Comparison of ENCODE assay signal across 9 mouse cellular contexts in the genomic region with DNA sequence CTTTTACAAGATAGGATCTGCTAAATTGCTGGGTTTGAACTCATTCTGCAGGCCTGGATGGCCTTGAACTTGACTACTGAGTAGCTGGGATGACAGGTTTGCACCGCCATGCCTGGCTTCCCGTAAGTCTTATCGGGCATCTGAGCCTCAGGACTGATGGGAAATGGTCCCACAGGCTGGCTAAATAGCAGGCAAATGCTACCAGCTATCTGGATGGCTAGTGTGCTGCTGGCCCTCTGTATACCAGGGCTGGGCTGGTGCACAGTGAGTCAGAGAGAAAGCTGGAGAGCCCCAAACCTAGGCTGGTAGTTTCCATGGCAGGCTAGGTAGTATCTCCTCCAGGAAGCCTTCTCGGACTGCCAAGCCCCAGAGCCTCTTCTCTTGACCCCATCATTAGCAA. TPM values are rescaled to one million over a fixed set of nuclear protein-coding genes. Genes with fewer than 3 reads are reported as not detected.
A peak's percentile ranks its signal among the peaks of the same experiment; 100 is the strongest.
DNase-seq lines count a peak whose midpoint lies in the region; ATAC-seq and TF ChIP-seq lines count a peak whose summit lies in the region.
"Had no signal": no experiment of that assay in that cellular context is flagged by ENCODE, and none has a peak within 500 bp of the region (broad histone marks: within the 10 kb centered on the region; RNA-seq: fewer than 3 reads in every experiment).

No protein-coding gene starts in this region.

- 87% methylated on average over 4 of the region's 4 CpGs for WGBS in forebrain, embryonic 13.5 days
- 67% methylated on average over 4 of the region's 4 CpGs for WGBS in hindbrain, postnatal 0 days
- 85% methylated on average over 4 of the region's 4 CpGs for WGBS in midbrain, embryonic 16.5 days
- WGBS in kidney, adult 2 months = 89% methylated on average over 4 of the region's 4 CpGs

- no peak for TF ChIP-seq CTCF in left cerebral cortex, adult 2 months (IDR thresholded peaks at IDR 0.05)
- no peak for TF ChIP-seq CTCF in hindbrain, postnatal 0 days (IDR thresholded peaks at IDR 0.05; ENCODE audit: low read depth)
- TF ChIP-seq CTCF in kidney, adult 2 months (conservative IDR thresholded peaks at IDR 0.05; ENCODE audit: insufficient read depth, insufficient read length, low read depth, low read length) = no peak

- intact Hi-C loops in left cerebral cortex, adult 2 months (cut with DNase I) = no loop called here

- H3K4me2 ChIP-seq in forebrain, embryonic 13.5 days = peak overlapping the region; percentile 100
- H3K4me2 ChIP-seq in hindbrain, postnatal 0 days (ENCODE audit: low read depth, low read length) = peak overlapping the region; percentile 73
- H3K4me2 ChIP-seq in midbrain, embryonic 16.5 days (ENCODE audit: low read length) = peak overlapping the region; percentile 98

- DNase-seq in left cerebral cortex, adult 2 months (ENCODE audit: extremely low spot score in 1 of 2, low spot score in 2 of 2) = no peak
- no peak for DNase-seq in left cerebral cortex, adult 8-10 months (ENCODE audit: low spot score in 2 of 2)
- no peak for DNase-seq in hindbrain, postnatal 0 days (ENCODE audit: low spot score)
- no peak for DNase-seq in spleen, postnatal 14 days (ENCODE audit: low spot score in 2 of 2)
- no peak for DNase-seq in kidney, adult 2 months
- DNase-seq: adrenal gland, postnatal 10 days had no signal

- H3K27ac ChIP-seq in left cerebral cortex, adult 2 months = peak overlapping the region; percentile 99; the same call in 1 of the 2 replicates
- H3K27ac ChIP-seq in forebrain, embryonic 13.5 days = peak overlapping the region; percentile 35; the same call in 1 of the 2 replicates
- peak overlapping the region; percentile 48; the same call in 1 of the 2 replicates for H3K27ac ChIP-seq in hindbrain, postnatal 0 days
- no peak overlapping the region for H3K27ac ChIP-seq in midbrain, embryonic 16.5 days (ENCODE audit: low read length)
- no peak overlapping the region for H3K27ac ChIP-seq in kidney, adult 2 months (ENCODE audit: insufficient read depth, low read depth, low read length)

- no peaks in the 10 kb centered on the region for H3K9me3 ChIP-seq in forebrain, embryonic 13.5 days (replicated peaks)
- H3K9me3 ChIP-seq in hindbrain, postnatal 0 days (ENCODE audit: low read length) = no peaks in the 10 kb centered on the region
- H3K9me3 ChIP-seq in midbrain, embryonic 16.5 days (replicated peaks; ENCODE audit: control insufficient read depth, low read length, poor library complexity, severe bottlenecking) = no peaks in the 10 kb centered on the region
- H3K9me3 ChIP-seq: G1E had no signal

- H3K4me1 ChIP-seq in forebrain, embryonic 13.5 days = peaks cover 85% of the 10 kb centered on the region
- peaks cover 48% of the 10 kb centered on the region for H3K4me1 ChIP-seq in hindbrain, postnatal 0 days (ENCODE audit: insufficient read depth, low read length)
- H3K4me1 ChIP-seq in midbrain, embryonic 16.5 days (ENCODE audit: control insufficient read depth, insufficient read depth, low read length) = peaks cover 59% of the 10 kb centered on the region
- H3K4me1 ChIP-seq in kidney, adult 2 months (ENCODE audit: control insufficient read depth, insufficient read depth, low read length) = peaks cover 12% of the 10 kb centered on the region

- peak overlapping the region; percentile 1; the same call in 1 of the 2 replicates for H3K4me3 ChIP-seq in left cerebral cortex, adult 2 months
- peak overlapping the region; percentile 98 for H3K4me3 ChIP-seq in forebrain, embryonic 13.5 days
- peak overlapping the region; percentile 98 for H3K4me3 ChIP-seq in hindbrain, postnatal 0 days (ENCODE audit: low read length)
- no peak overlapping the region for H3K4me3 ChIP-seq in midbrain, embryonic 16.5 days (ENCODE audit: low read depth, low read length)
- no peak overlapping the region for H3K4me3 ChIP-seq in kidney, adult 2 months (ENCODE audit: insufficient read depth, low read depth, low read length)

- H3K36me3 ChIP-seq in forebrain, embryonic 13.5 days (ENCODE audit: poor library complexity, severe bottlenecking) = peaks cover 56% of the 10 kb centered on the region
- H3K36me3 ChIP-seq in hindbrain, postnatal 0 days (ENCODE audit: insufficient read depth, low read length) = no peaks in the 10 kb centered on the region
- H3K36me3 ChIP-seq in midbrain, embryonic 16.5 days (ENCODE audit: control insufficient read depth, insufficient read depth, low read length) = no peaks in the 10 kb centered on the region; the same call in 1 of the 2 replicates
- H3K36me3 ChIP-seq in kidney, adult 2 months (ENCODE audit: control insufficient read depth, insufficient read depth, low read length) = no peaks in the 10 kb centered on the region

- ATAC-seq in forebrain, embryonic 13.5 days = no peak
- no peak for ATAC-seq in hindbrain, postnatal 0 days
- no peak for ATAC-seq in midbrain, embryonic 16.5 days

- no peak for TF ChIP-seq POLR2A in kidney, adult 2 months (IDR thresholded peaks at IDR 0.05; ENCODE audit: low read depth, low read length)

- H3K9ac ChIP-seq in forebrain, embryonic 13.5 days = peak overlapping the region; percentile 100
- H3K9ac ChIP-seq in hindbrain, postnatal 0 days (replicated peaks; ENCODE audit: low read length) = peak overlapping the region; percentile 34; the same call in 1 of the 2 replicates
- H3K9ac ChIP-seq in midbrain, embryonic 16.5 days (ENCODE audit: low read depth, low read length) = peak overlapping the region; percentile 10; the same call in 1 of the 2 replicates

- H3K27me3 ChIP-seq in forebrain, embryonic 13.5 days = no peaks in the 10 kb centered on the region
- H3K27me3 ChIP-seq in hindbrain, postnatal 0 days (ENCODE audit: insufficient read depth, low read length) = no peaks in the 10 kb centered on the region
- no peaks in the 10 kb centered on the region for H3K27me3 ChIP-seq in midbrain, embryonic 16.5 days (ENCODE audit: control insufficient read depth, insufficient read depth, low read depth, low read length)
- no peaks in the 10 kb centered on the region for H3K27me3 ChIP-seq in kidney, adult 2 months (replicated peaks; ENCODE audit: control insufficient read depth, insufficient read depth, low read length)

RNA-seq across cellular contexts. Expression of gene Ttyh3, which starts 3.4 kb away (rescaled TPM):
- total RNA-seq in left cerebral cortex, adult 2 months (2021) = 100 to 1,000 TPM; 244 to 247 TPM
- 100 to 1,000 TPM; 173 to 201 (median 187) TPM for total RNA-seq in left cerebral cortex, adult 8-10 months (2022)
- 59.3 and 63.4 TPM in 2 replicates for polyA plus RNA-seq in forebrain, embryonic 13.5 days (2015; fragmentation: Nextera tagmentation; extraction: Ambion mirVana)
- 253 and 260 TPM in 2 replicates for total RNA-seq in hindbrain, postnatal 0 days (2014; rRNA removed)
- polyA plus RNA-seq in hindbrain, postnatal 0 days (2015; fragmentation: Nextera tagmentation; extraction: Ambion mirVana) = 53.5 and 60.3 TPM in 2 replicates
- 56.0 and 61.5 TPM in 2 replicates for polyA plus RNA-seq in midbrain, embryonic 16.5 days (2015; fragmentation: Nextera tagmentation; extraction: Ambion mirVana)
- 33.5 and 35.6 TPM in 2 replicates for polyA plus RNA-seq in kidney, adult 2 months (2012; rRNA removed)

RNA-seq across cellular contexts. Expression of gene Lfng, which starts 38.3 kb away (rescaled TPM):
- total RNA-seq in left cerebral cortex, adult 2 months (2021) = 10 to 100 TPM; 25.9 to 26.2 TPM
- 10 to 100 TPM; 19.9 to 24.1 (median 22.3) TPM for total RNA-seq in left cerebral cortex, adult 8-10 months (2022)
- 28.8 and 31.8 TPM in 2 replicates for polyA plus RNA-seq in forebrain, embryonic 13.5 days (2015; fragmentation: Nextera tagmentation; extraction: Ambion mirVana)
- 81.4 and 112 TPM in 2 replicates for total RNA-seq in hindbrain, postnatal 0 days (2014; rRNA removed)
- polyA plus RNA-seq in hindbrain, postnatal 0 days (2015; fragmentation: Nextera tagmentation; extraction: Ambion mirVana) = 29.7 and 35.1 TPM in 2 replicates
- polyA plus RNA-seq in midbrain, embryonic 16.5 days (2015; fragmentation: Nextera tagmentation; extraction: Ambion mirVana) = 18.4 and 23.1 TPM in 2 replicates
- 37.8 and 43.3 TPM in 2 replicates for polyA plus RNA-seq in kidney, adult 2 months (2012; rRNA removed)

RNA-seq across cellular contexts. Expression of gene Iqce, which starts 56.7 kb away (rescaled TPM):
- total RNA-seq in left cerebral cortex, adult 2 months (2021) = 10 to 100 TPM; 56.2 to 65.9 TPM
- total RNA-seq in left cerebral cortex, adult 8-10 months (2022) = 10 to 100 TPM; 45.8 to 52.8 (median 51.2) TPM
- polyA plus RNA-seq in forebrain, embryonic 13.5 days (2015; fragmentation: Nextera tagmentation; extraction: Ambion mirVana) = 20.1 and 27.6 TPM in 2 replicates
- 19.1 and 43.1 TPM in 2 replicates for total RNA-seq in hindbrain, postnatal 0 days (2014; rRNA removed)
- 22.1 and 24.8 TPM in 2 replicates for polyA plus RNA-seq in hindbrain, postnatal 0 days (2015; fragmentation: Nextera tagmentation; extraction: Ambion mirVana)
- 30.5 and 31.5 TPM in 2 replicates for polyA plus RNA-seq in midbrain, embryonic 16.5 days (2015; fragmentation: Nextera tagmentation; extraction: Ambion mirVana)
- 23.1 and 27.2 TPM in 2 replicates for polyA plus RNA-seq in kidney, adult 2 months (2012; rRNA removed)

RNA-seq across cellular contexts. Expression of gene Brat1, which starts 59.4 kb away (rescaled TPM):
- total RNA-seq in left cerebral cortex, adult 2 months (2021) = 10 to 100 TPM; 19.8 to 21.3 TPM
- 10 to 100 TPM; 20.0 to 21.1 (median 21.0) TPM for total RNA-seq in left cerebral cortex, adult 8-10 months (2022)
- polyA plus RNA-seq in forebrain, embryonic 13.5 days (2015; fragmentation: Nextera tagmentation; extraction: Ambion mirVana) = 21.2 and 25.1 TPM in 2 replicates
- 44.6 and 46.7 TPM in 2 replicates for total RNA-seq in hindbrain, postnatal 0 days (2014; rRNA removed)
- 17.9 and 18.1 TPM in 2 replicates for polyA plus RNA-seq in hindbrain, postnatal 0 days (2015; fragmentation: Nextera tagmentation; extraction: Ambion mirVana)
- polyA plus RNA-seq in midbrain, embryonic 16.5 days (2015; fragmentation: Nextera tagmentation; extraction: Ambion mirVana) = 21.8 and 24.8 TPM in 2 replicates
- 16.3 and 20.4 TPM in 2 replicates for polyA plus RNA-seq in kidney, adult 2 months (2012; rRNA removed)

Comparison
In these comparisons a context has a peak if more than half of its experiments do, and no peak if none do; other contexts are left out.
1. H3K27ac ChIP-seq: peak in left cerebral cortex, adult 2 months (single experiment), forebrain, embryonic 13.5 days (single experiment) and hindbrain, postnatal 0 days (single experiment); none in midbrain, embryonic 16.5 days (single experiment) and kidney, adult 2 months (single experiment).
2. H3K4me3 ChIP-seq: peak in left cerebral cortex, adult 2 months (single experiment), forebrain, embryonic 13.5 days (single experiment) and hindbrain, postnatal 0 days (single experiment); none in midbrain, embryonic 16.5 days (single experiment) and kidney, adult 2 months (single experiment).
3. H3K9ac ChIP-seq: peak in every context shown above with its lines; median percentile 100 in forebrain, embryonic 13.5 days; 34 in hindbrain, postnatal 0 days; 10 in midbrain, embryonic 16.5 days.
4. Peak in every context shown above with its lines, with median percentiles within 50 percentile points of each other: H3K4me2 ChIP-seq.